Mouse (Mus musculus) hindbrain, postnatal 0 days (tissue): ENCODE results near the gene Ctdspl. TPM values are rescaled to one million over a fixed set of nuclear protein-coding genes. Genes with fewer than 3 reads are reported as not detected.

Experiments used
- ATAC-seq: fragments of 200-750 bp; cut with Nextera tagmentation; 2 replicates; pipeline ENCODE4 v1.8.0; 2017; ENCODE audit warnings: mild to moderate bottlenecking, moderate TSS enrichment, moderate library complexity
- DNase-seq: peaks from one replicate; pipeline ENCODE4 v3.0.0-alpha.2; 2015; ENCODE audit warnings: low spot score
- H3K27ac ChIP-seq: fragments of 300-500 bp; sonication (generic); 2 replicates; pipeline ENCODE4 v1.5.1; 2014; ENCODE audit warnings: mild to moderate bottlenecking
- H3K27me3 ChIP-seq: fragments of 300-500 bp; sonication (generic); 2 replicates; pipeline ENCODE4 v1.6.1; 2014; ENCODE audit warnings: low read length, mixed read lengths; ENCODE audit not compliant: insufficient read depth
- H3K36me3 ChIP-seq: fragments of 300-500 bp; sonication (generic); 2 replicates; pipeline ENCODE4 v1.6.1; 2014; ENCODE audit warnings: low read length, mixed read lengths; ENCODE audit not compliant: insufficient read depth
- H3K4me1 ChIP-seq: fragments of 300-500 bp; sonication (generic); 2 replicates; pipeline ENCODE4 v1.6.1; 2014; ENCODE audit warnings: antibody characterized with exemption, low read length, mixed read lengths; ENCODE audit not compliant: insufficient read depth
- H3K4me2 ChIP-seq: fragments of 300-500 bp; sonication (generic); 2 replicates; pipeline ENCODE4 v1.6.1; 2014; ENCODE audit warnings: low read depth, mild to moderate bottlenecking, low read length, moderate library complexity, mixed read lengths
- H3K4me3 ChIP-seq: fragments of 300-500 bp; sonication (generic); 2 replicates; pipeline ENCODE4 v1.5.1; 2014; ENCODE audit warnings: low read length
- H3K9ac ChIP-seq: fragments of 300-500 bp; sonication (generic); replicated peaks from 2 replicates; pipeline ENCODE4 v1.6.1; 2014; ENCODE audit warnings: mild to moderate bottlenecking, low read length, moderate library complexity, mixed read lengths
- H3K9me3 ChIP-seq: fragments of 300-500 bp; sonication (generic); 2 replicates; pipeline ENCODE4 v1.6.1; 2016; ENCODE audit warnings: low read length, mixed read lengths
- CTCF ChIP-seq: IDR thresholded peaks from 2 replicates; pipeline ENCODE4 v1.5.1; 2016; ENCODE audit warnings: antibody characterized with exemption, control low read depth, low read depth
- WGBS: fragments of 180-500 bp; shearing (Covaris S2); extraction: QIAGEN DNeasy Blood & Tissue Kit; methylation state at CpG from one replicate; pipeline ENCODE4 v1.1.7; 2014; 5-methylcytosine and 5-hydroxymethylcytosine counted together
- polyA plus RNA-seq: library from polyadenylated mRNA; unstranded; fragments of >200 nt; fragmentation: Nextera tagmentation; extraction: Ambion mirVana; gene quantifications from 2 replicates; pipeline ENCODE4 v1.2.1, GENCODE M21; 2015
- total RNA-seq: library from RNA; depleted of rRNA; stranded (reverse); fragments of >200 nt; gene quantifications from 2 replicates; pipeline ENCODE4 v1.2.3, GENCODE M21; 2014

The Ctdspl gene
- total and polyA plus RNA-seq, 2 experiments from 2014 or later, result 5.5 to 8.4 TPM

DNA sequence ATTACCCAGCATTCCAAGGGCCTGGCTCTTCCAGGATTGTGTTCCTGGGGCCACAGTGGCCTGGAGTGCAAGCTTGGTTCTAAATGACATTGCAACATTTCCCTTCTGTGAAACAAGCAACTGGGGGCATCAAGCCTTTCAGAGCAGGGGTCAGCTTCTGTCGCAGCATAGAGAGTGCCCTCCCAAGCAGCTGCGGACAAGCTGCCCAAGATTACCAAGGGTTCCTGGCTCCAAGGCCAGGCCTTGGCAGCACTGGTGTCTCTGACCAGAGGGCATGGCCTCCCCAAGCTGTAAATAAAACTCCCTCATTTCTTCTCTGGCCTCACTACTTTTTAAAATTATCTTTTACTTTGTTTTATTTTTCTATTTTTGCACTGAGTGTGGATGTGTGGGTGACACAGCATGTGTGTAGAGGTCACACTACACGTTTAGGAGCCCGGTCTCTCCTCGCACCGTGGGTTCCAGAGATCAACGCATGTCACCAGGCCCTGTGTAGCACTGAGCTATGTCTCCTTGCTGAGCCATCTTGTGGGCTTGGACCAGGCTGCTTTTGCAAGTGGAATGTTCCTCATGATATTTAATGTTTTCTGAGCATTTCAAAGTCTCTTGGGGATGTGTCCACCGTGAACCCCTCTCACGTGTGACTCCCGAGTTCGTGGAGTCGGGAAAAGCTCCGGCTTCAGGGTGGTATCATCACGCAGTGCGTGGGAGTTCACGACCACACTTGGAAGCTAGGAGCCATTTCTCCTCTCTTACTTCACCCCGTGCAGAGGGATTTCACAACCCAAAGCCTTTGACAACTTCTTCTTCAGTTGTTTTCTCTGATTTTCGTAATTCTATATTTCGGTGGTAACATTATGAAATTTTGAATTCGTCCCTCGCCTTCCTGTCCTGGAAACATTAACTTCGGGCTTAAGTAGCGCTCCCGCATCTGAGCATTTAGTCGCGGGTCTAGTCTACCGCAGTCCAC, 102.3 kb downstream of the Ctdspl start:
- Histone ChIP-seq H3K27ac (no peak overlapping the region), H3K27me3 (no peaks in the 10 kb centered on the region), H3K4me3 (no peak overlapping the region), H3K9me3 (no peaks in the 10 kb centered on the region), H3K4me2 (no peak overlapping the region), H3K9ac (no peak overlapping the region), H3K36me3 (0 out of 2 replicates have a peak, but pooled peaks cover 3% of the 10 kb centered on the region), H3K4me1 (no peaks in the 10 kb centered on the region)
- ATAC-seq (no peak), DNase-seq (no peak)
- no peak for TF ChIP-seq CTCF
- WGBS, result 97% methylated on average over 27 of the region's 27 CpGs

DNA sequence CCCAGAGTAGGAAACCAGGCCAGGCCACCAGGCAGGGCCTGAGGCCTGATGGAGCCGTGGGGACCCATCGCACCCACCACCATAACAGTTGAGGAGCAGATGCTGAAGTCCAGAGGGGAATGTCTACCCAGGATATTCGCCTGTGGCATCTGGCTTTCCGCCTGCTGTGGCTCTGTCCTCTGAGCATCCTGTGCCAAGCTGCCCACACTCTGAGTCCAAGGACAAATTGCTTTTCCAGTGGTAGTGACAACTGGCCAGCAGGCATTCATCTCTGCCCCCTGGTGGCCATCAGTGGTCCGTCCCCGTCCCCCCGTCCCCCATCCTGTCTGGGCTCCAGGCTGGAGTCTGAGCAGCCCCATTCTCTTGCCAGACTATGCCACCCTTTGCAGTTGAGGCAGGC, 103.3 kb downstream of the Ctdspl start:
- H3K4me2 ChIP-seq, result no peak overlapping the region
- H3K4me1 ChIP-seq, result peaks cover 3% of the 10 kb centered on the region; the same call in 1 of the 2 replicates
- 51% methylated on average over 7 of the region's 7 CpGs for WGBS
- H3K4me3 ChIP-seq, result no peak overlapping the region
- peak; percentile 69 for ATAC-seq
- peak; percentile 71 for DNase-seq
- TF ChIP-seq CTCF, result peak; percentile 88
- no peaks in the 10 kb centered on the region for H3K27me3 ChIP-seq
- H3K27ac ChIP-seq, result no peak overlapping the region
- no peak overlapping the region for H3K9ac ChIP-seq
- H3K9me3 ChIP-seq, result no peaks in the 10 kb centered on the region
- 0 out of 2 replicates have a peak, but pooled peaks cover 3% of the 10 kb centered on the region for H3K36me3 ChIP-seq

DNA sequence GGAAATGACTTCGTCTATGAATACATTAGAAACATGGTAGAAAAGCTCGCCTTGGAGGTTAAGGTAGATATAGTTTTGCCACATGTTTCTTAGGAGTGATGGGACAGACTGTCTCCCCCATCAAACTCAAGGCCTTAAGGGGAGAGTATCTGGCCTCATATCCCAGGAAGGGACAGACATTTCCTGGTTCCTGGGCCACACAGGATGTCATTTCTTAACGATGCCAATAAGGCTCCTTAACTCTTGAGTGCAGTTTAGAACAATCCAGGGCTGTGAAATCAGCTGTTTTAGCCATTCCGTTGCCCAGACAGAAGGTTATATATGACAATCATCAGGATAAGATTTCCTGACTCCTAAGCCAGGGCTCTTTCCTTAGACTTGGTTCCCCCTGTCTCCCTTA, 104.8 kb downstream of the Ctdspl start:
- 92% methylated on average over 4 of the region's 4 CpGs for WGBS
- H3K36me3 ChIP-seq, result 0 out of 2 replicates have a peak, but pooled peaks cover 3% of the 10 kb centered on the region
- no peak overlapping the region for H3K27ac ChIP-seq
- TF ChIP-seq CTCF, result no peak
- H3K4me3 ChIP-seq, result no peak overlapping the region
- DNase-seq, result no peak
- H3K4me2 ChIP-seq, result no peak overlapping the region
- no peak overlapping the region for H3K9ac ChIP-seq
- H3K9me3 ChIP-seq, result no peaks in the 10 kb centered on the region
- H3K27me3 ChIP-seq, result no peaks in the 10 kb centered on the region
- no peak for ATAC-seq
- peaks cover 3% of the 10 kb centered on the region; the same call in 1 of the 2 replicates for H3K4me1 ChIP-seq

DNA sequence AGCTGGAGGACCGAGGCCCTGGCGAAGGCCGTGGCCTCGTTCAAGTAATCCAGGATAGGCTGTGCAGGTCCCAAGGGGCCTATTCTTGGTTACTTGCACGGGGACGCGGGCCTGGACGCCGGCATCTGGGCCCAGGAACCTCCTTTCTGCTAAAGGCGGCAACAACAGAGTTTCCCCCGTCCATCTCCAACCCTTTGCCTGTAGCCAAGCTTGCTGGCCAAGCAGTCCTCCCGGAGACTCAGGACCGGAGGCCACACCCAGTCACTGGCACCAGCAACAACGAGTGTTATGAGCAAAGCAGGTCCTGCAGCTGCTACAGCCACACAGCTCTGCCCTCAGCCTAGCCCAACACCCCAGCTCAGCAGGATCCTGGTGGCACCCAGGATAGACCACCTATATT, 105.5 kb downstream of the Ctdspl start:
- peak overlapping the region; percentile 23; the same call in 1 of the 2 replicates for H3K27ac ChIP-seq
- no peak overlapping the region for H3K9ac ChIP-seq
- H3K27me3 ChIP-seq, result no peaks in the 10 kb centered on the region
- no peak overlapping the region for H3K4me3 ChIP-seq
- H3K4me1 ChIP-seq, result peaks cover 3% of the 10 kb centered on the region; the same call in 1 of the 2 replicates
- H3K36me3 ChIP-seq, result 0 out of 2 replicates have a peak, but pooled peaks cover 3% of the 10 kb centered on the region
- 78% methylated on average over 14 of the region's 14 CpGs for WGBS
- H3K9me3 ChIP-seq, result no peaks in the 10 kb centered on the region
- TF ChIP-seq CTCF, result no peak
- no peak for DNase-seq
- no peak overlapping the region for H3K4me2 ChIP-seq
- ATAC-seq, result no peak

DNA sequence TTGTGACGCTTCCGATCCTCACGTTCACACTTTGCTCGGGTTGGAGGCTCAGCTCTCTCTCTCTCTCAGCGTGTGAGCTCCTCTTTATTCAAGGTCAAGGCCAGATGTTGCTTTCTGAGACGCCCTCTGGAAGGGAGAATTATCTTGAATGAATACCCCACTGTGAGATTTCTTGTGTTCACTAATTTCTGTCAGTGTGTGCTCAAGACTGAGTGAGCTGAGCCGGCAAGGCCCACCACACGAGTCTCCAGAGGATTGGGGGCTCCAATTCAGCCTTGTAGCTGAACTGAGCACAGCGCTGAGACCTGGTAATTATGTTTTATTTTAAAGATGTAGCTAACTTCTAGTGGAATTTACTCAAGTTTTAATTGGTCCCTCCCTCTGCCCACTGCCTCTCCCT, 106.3 kb downstream of the Ctdspl start:
- H3K27ac ChIP-seq, result peak overlapping the region; percentile 54; the same call in 1 of the 2 replicates
- WGBS, result 41% methylated on average over 9 of the region's 9 CpGs
- 0 out of 2 replicates have a peak, but pooled peaks cover 3% of the 10 kb centered on the region for H3K36me3 ChIP-seq
- DNase-seq (no peak), ATAC-seq (no peak)
- no peak overlapping the region for H3K4me2 ChIP-seq
- no peaks in the 10 kb centered on the region for H3K27me3 ChIP-seq
- no peaks in the 10 kb centered on the region for H3K9me3 ChIP-seq
- no peak overlapping the region for H3K4me3 ChIP-seq
- TF ChIP-seq CTCF, result no peak
- H3K9ac ChIP-seq, result no peak overlapping the region
- H3K4me1 ChIP-seq, result peaks cover 3% of the 10 kb centered on the region; the same call in 1 of the 2 replicates

DNA sequence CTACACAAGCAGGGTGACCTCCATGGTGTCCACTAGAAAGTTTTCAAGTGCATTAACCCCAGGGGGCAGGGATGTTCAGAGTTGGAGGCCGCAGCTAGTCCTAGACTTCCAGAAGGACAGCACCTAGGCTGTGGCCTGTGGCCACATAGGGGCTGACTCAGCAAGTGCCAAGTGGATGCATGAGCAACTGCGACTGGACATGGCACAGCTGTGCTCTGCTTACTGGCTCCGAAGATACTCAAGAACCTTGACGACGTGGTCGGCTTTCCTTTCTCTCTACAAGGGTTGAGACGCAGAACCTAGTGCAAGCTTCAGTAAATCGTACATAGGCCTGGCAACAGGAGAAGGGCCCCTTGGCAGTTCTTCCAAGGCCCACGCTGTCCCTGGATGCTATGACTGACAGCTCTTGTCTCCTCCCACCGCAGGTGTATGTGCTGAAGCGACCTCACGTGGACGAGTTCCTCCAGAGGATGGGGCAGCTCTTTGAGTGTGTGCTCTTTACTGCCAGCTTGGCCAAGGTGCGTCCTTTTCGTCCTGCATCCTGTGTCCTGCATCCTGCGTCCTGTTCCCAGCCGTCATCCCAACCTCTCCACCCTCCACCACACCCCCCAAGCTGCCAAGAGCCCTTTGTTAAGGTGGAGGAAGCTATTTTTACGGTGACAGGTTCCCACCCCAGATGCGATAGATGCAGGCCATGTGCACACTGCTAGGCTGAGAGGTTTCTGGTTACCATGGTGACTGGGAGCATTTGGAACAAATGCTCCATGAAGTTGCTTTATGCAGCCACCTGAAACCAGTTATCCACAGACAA, 107.1 kb downstream of the Ctdspl start:
- Histone ChIP-seq H3K27ac (peak overlapping the region; percentile 54), H3K4me2 (no peak overlapping the region), H3K36me3 (0 out of 2 replicates have a peak, but pooled peaks cover 3% of the 10 kb centered on the region), H3K27me3 (no peaks in the 10 kb centered on the region), H3K4me3 (no peak overlapping the region), H3K9me3 (no peaks in the 10 kb centered on the region), H3K9ac (no peak overlapping the region), H3K4me1 (peaks cover 3% of the 10 kb centered on the region; the same call in 1 of the 2 replicates)
- peak; percentile 81 for ATAC-seq
- peak; percentile 75 for DNase-seq
- no peak for TF ChIP-seq CTCF
- 56% methylated on average over 19 of the region's 19 CpGs for WGBS
